Mouse (Mus musculus): ENCODE results near the gene Fancd2. TPM values are rescaled to one million over a fixed set of nuclear protein-coding genes. Genes with fewer than 3 reads are reported as not detected.

Gene Fancd2
- total and polyA plus RNA-seq, 3 experiments: 14.0 to 35.0 (median 18.5) TPM

DNA sequence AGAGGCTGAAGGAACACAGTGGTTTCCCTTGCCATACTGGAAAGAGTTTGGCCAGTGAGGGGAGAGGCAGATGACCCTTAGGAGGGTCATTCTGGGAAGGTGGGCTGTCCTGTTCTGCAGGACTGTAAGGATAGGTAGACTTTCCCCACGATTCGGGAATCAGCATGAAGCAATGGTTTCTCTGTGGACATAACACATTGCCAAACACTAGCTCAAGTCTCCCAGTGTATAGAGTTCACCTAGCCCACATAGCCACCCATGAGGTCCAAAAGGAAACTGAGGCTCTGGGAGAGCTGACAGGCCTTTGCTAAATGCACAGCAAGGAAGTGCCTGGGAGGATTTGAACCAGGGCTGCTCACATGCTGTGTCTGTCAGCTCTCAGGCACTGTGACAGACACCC lies 112.5 kb downstream of the Fancd2 start:
- Histone ChIP-seq H3K9ac (ENCODE audit: control insufficient read depth, low read depth, low read length, poor library complexity, severe bottlenecking) (no peak overlapping the region), H3K4me1 (ENCODE audit: control insufficient read depth in 1 of 2, insufficient read depth in 2 of 2, low read length in 2 of 2) (peaks cover under 1 to 8% of the 10 kb centered on the region in 2 experiments; a peak in 2 of 4 replicates), H3K36me3 (ENCODE audit: control insufficient read depth in 1 of 2, insufficient read depth in 2 of 2, low read length in 2 of 2) (no peaks in the 10 kb centered on the region; a peak in 2 of 4 replicates), H3K27me3 (ENCODE audit: control insufficient read depth in 1 of 2, insufficient read depth in 2 of 2, low read length in 2 of 2) (no peaks in the 10 kb centered on the region), H3K27ac (ENCODE audit: control insufficient read depth, low read depth, low read length) (no peak overlapping the region), H3K4me3 (ENCODE audit: control insufficient read depth in 1 of 2, insufficient read depth in 1 of 2, low read depth in 2 of 2, low read length in 2 of 2) (no peak overlapping the region), H3K79me2 (ENCODE audit: control insufficient read depth, insufficient read depth, low read length, poor library complexity) (no peaks in the 10 kb centered on the region), H3K9me3 (replicated peaks; ENCODE audit: insufficient read depth, low read length) (no peaks in the 10 kb centered on the region)
- no peak for DNase-seq (ENCODE audit: low read depth, low spot score)
- TF ChIP-seq TAL1 (IDR thresholded peaks at IDR 0.05; ENCODE audit: low read length) (no peak), ELF1 (IDR thresholded peaks at IDR 0.05; ENCODE audit: low read depth, low read length) (no peak), MYC (IDR thresholded peaks at IDR 0.05; ENCODE audit: low read depth, low read length) (no peak), EP300 (IDR thresholded peaks at IDR 0.05; ENCODE audit: low read depth in 1 of 2, low read length in 2 of 2) (no peak), BHLHE40 (IDR thresholded peaks at IDR 0.05; ENCODE audit: borderline replicate concordance, low read depth, low read length) (no peak), E2F4 (IDR thresholded peaks at IDR 0.05; ENCODE audit: borderline replicate concordance, low read depth, low read length) (no peak), ZC3H11A (IDR thresholded peaks at IDR 0.05; ENCODE audit: low read depth, low read length) (no peak), GATA1 (IDR thresholded peaks at IDR 0.05; ENCODE audit: low read depth, low read length) (no peak), CHD2 (IDR thresholded peaks at IDR 0.05; ENCODE audit: low read length) (no peak), ZNF384 (IDR thresholded peaks at IDR 0.05; ENCODE audit: low read depth, low read length) (no peak)

DNA sequence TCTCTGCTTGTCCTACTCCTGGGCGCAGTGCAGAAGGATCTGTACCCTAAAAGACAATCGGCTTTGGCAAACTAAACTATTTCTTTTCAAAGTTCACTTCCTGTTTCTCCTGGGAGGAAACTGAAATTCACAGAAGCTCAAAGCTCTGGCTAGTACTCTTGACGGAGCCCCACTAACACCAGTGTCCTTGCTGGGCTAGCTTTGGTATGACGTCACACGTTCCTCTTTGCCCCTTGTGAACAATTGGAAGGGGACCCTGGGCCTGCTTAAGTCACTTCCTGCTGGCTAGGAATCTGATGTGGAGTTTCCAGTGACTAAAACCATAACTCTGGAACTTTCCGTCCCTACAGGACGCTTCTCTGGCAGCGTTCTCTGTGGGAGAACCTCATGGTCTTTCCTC lies 113.3 kb downstream of the Fancd2 start:
- H3K4me3 ChIP-seq (ENCODE audit: control insufficient read depth in 1 of 2, insufficient read depth in 1 of 2, low read depth in 2 of 2, low read length in 2 of 2): no peak overlapping the region
- H3K9ac ChIP-seq (ENCODE audit: control insufficient read depth, low read depth, low read length, poor library complexity, severe bottlenecking): no peak overlapping the region
- H3K79me2 ChIP-seq (ENCODE audit: control insufficient read depth, insufficient read depth, low read length, poor library complexity): no peaks in the 10 kb centered on the region
- H3K9me3 ChIP-seq (replicated peaks; ENCODE audit: insufficient read depth, low read length): no peaks in the 10 kb centered on the region
- H3K36me3 ChIP-seq (ENCODE audit: control insufficient read depth in 1 of 2, insufficient read depth in 2 of 2, low read length in 2 of 2): peaks cover 0 to under 1% of the 10 kb centered on the region in 2 experiments; a peak in 1 of 4 replicates
- no peak overlapping the region for H3K27ac ChIP-seq (ENCODE audit: control insufficient read depth, low read depth, low read length)
- no peak for TF ChIP-seq MAFK (IDR thresholded peaks at IDR 0.05; ENCODE audit: borderline replicate concordance, low read depth, low read length)
- TF ChIP-seq NELFE (IDR thresholded peaks at IDR 0.05; ENCODE audit: low read depth, low read length): no peak
- TF ChIP-seq ZC3H11A (IDR thresholded peaks at IDR 0.05; ENCODE audit: low read depth, low read length): no peak
- TF ChIP-seq ZKSCAN1 (IDR thresholded peaks at IDR 0.05; ENCODE audit: low read depth, low read length): no peak
- TF ChIP-seq POLR2AphosphoS2 (IDR thresholded peaks at IDR 0.05; ENCODE audit: low read length): no peak
- no peak for TF ChIP-seq CTCF (IDR thresholded peaks at IDR 0.05 in 2 of 3, conservative IDR thresholded peaks at IDR 0.05 in 1 of 3; ENCODE audit: control insufficient read depth in 1 of 3, insufficient read depth in 1 of 3, low read depth in 2 of 3, low read length in 3 of 3, poor library complexity in 1 of 3, severe bottlenecking in 1 of 3)
- no peak for TF ChIP-seq TBP (IDR thresholded peaks at IDR 0.05; ENCODE audit: low read depth, low read length)
- TF ChIP-seq E2F4 (IDR thresholded peaks at IDR 0.05; ENCODE audit: borderline replicate concordance, low read depth, low read length): no peak
- no peak for TF ChIP-seq NRF1 (IDR thresholded peaks at IDR 0.05; ENCODE audit: insufficient read depth, low read depth, low read length, poor library complexity, severe bottlenecking)
- TF ChIP-seq RCOR1 (IDR thresholded peaks at IDR 0.05; ENCODE audit: low read depth, low read length): no peak
- no peak for TF ChIP-seq TCF12 (IDR thresholded peaks at IDR 0.05; ENCODE audit: low read depth, low read length)
- no peak for TF ChIP-seq ELF1 (IDR thresholded peaks at IDR 0.05; ENCODE audit: low read depth, low read length)
- TF ChIP-seq ETS1 (IDR thresholded peaks at IDR 0.05; ENCODE audit: low read depth, low read length): no peak
- TF ChIP-seq USF1 (IDR thresholded peaks at IDR 0.05; ENCODE audit: low read depth, low read length): no peak
- no peak for TF ChIP-seq JUND (IDR thresholded peaks at IDR 0.05; ENCODE audit: low read depth, low read length)
- no peak for DNase-seq (ENCODE audit: low read depth, low spot score)
- H3K27me3 ChIP-seq (ENCODE audit: control insufficient read depth in 1 of 2, insufficient read depth in 2 of 2, low read length in 2 of 2): no peaks in the 10 kb centered on the region
- H3K4me1 ChIP-seq (ENCODE audit: control insufficient read depth in 1 of 2, insufficient read depth in 2 of 2, low read length in 2 of 2): peaks cover 3 to 9% of the 10 kb centered on the region in 2 experiments; a peak in 1 of 4 replicates

Other genes with a start within 250 kb of the Fancd2 start
- gene Cpne9, start 249.4 kb upstream of the Fancd2 start, total RNA-seq (2012; rRNA removed): 0.72 and 1.6 TPM in 2 replicates
- gene Cpne9, start 249.4 kb upstream of the Fancd2 start, polyA plus RNA-seq (2012; ENCODE audit: insufficient read depth in 1 of 2, insufficient read length in 2 of 2, low read depth in 1 of 2, low replicate concordance in 2 of 2, missing spikeins in 1 of 2): 1 to 10 TPM in 1 of 2 experiments, not detected in 1; 1.3 TPM
- gene Brpf1, start 224.5 kb upstream of the Fancd2 start, total RNA-seq (2012; rRNA removed): 29.8 and 32.6 TPM in 2 replicates
- gene Brpf1, start 224.5 kb upstream of the Fancd2 start, polyA plus RNA-seq (2012; ENCODE audit: insufficient read depth in 1 of 2, insufficient read length in 2 of 2, low read depth in 1 of 2, low replicate concordance in 2 of 2, missing spikeins in 1 of 2): 10 to 100 TPM; 44.9 to 46.8 TPM
- 8.7 and 9.2 TPM in 2 replicates for gene Ogg1, start 204.7 kb upstream of the Fancd2 start, total RNA-seq (2012; rRNA removed)
- gene Ogg1, start 204.7 kb upstream of the Fancd2 start, polyA plus RNA-seq (2012; ENCODE audit: insufficient read depth in 1 of 2, insufficient read length in 2 of 2, low read depth in 1 of 2, low replicate concordance in 2 of 2, missing spikeins in 1 of 2): 10 to 100 TPM in 1 of 2 experiments, not detected in 1; 20.0 TPM
- gene Camk1, start 187.7 kb upstream of the Fancd2 start, total RNA-seq (2012; rRNA removed): 5.3 and 7.9 TPM in 2 replicates
- gene Camk1, start 187.7 kb upstream of the Fancd2 start, polyA plus RNA-seq (2012; ENCODE audit: insufficient read depth in 1 of 2, insufficient read length in 2 of 2, low read depth in 1 of 2, low replicate concordance in 2 of 2, missing spikeins in 1 of 2): 10 to 100 TPM in 1 of 2 experiments, not detected in 1; 13.3 TPM
- 25.0 and 26.1 TPM in 2 replicates for gene Tada3, start 153.8 kb upstream of the Fancd2 start, total RNA-seq (2012; rRNA removed)
- gene Tada3, start 153.8 kb upstream of the Fancd2 start, polyA plus RNA-seq (2012; ENCODE audit: insufficient read depth in 1 of 2, insufficient read length in 2 of 2, low read depth in 1 of 2, low replicate concordance in 2 of 2, missing spikeins in 1 of 2): 10 to 100 TPM in 1 of 2 experiments, not detected in 1; 62.2 TPM
- 217 and 231 TPM in 2 replicates for gene Arpc4, start 153.6 kb upstream of the Fancd2 start, total RNA-seq (2012; rRNA removed)
- gene Arpc4, start 153.6 kb upstream of the Fancd2 start, polyA plus RNA-seq (2012; ENCODE audit: insufficient read depth in 1 of 2, insufficient read length in 2 of 2, low read depth in 1 of 2, low replicate concordance in 2 of 2, missing spikeins in 1 of 2): 100 to 1,000 TPM in 1 of 2 experiments, not detected in 1; 375 TPM
- 4.1 and 5.7 TPM in 2 replicates for gene Ttll3, start 142.4 kb upstream of the Fancd2 start, total RNA-seq (2012; rRNA removed)
- 10 to 100 TPM in 1 of 2 experiments, not detected in 1; 11.2 TPM for gene Ttll3, start 142.4 kb upstream of the Fancd2 start, polyA plus RNA-seq (2012; ENCODE audit: insufficient read depth in 1 of 2, insufficient read length in 2 of 2, low read depth in 1 of 2, low replicate concordance in 2 of 2, missing spikeins in 1 of 2)
- gene Rpusd3, start 112.3 kb upstream of the Fancd2 start, total RNA-seq (2012; rRNA removed): 24.8 and 29.4 TPM in 2 replicates
- 10 to 100 TPM in 1 of 2 experiments, not detected in 1; 34.1 TPM for gene Rpusd3, start 112.3 kb upstream of the Fancd2 start, polyA plus RNA-seq (2012; ENCODE audit: insufficient read depth in 1 of 2, insufficient read length in 2 of 2, low read depth in 1 of 2, low replicate concordance in 2 of 2, missing spikeins in 1 of 2)
- not detected in 2 replicates for gene Cidec, start 95.9 kb upstream of the Fancd2 start, total RNA-seq (2012; rRNA removed)
- not detected for gene Cidec, start 95.9 kb upstream of the Fancd2 start, polyA plus RNA-seq (2012; ENCODE audit: insufficient read depth in 1 of 2, insufficient read length in 2 of 2, low read depth in 1 of 2, low replicate concordance in 2 of 2, missing spikeins in 1 of 2)
- gene Jagn1, start 89.1 kb upstream of the Fancd2 start, total RNA-seq (2012; rRNA removed): 82.8 and 95.6 TPM in 2 replicates
- 10 to 100 TPM in 1 of 2 experiments, not detected in 1; 80.6 TPM for gene Jagn1, start 89.1 kb upstream of the Fancd2 start, polyA plus RNA-seq (2012; ENCODE audit: insufficient read depth in 1 of 2, insufficient read length in 2 of 2, low read depth in 1 of 2, low replicate concordance in 2 of 2, missing spikeins in 1 of 2)
- 0.13 TPM in 1 of 2 replicates, not detected in the other for gene Il17re, start 73.2 kb upstream of the Fancd2 start, total RNA-seq (2012; rRNA removed)
- gene Il17re, start 73.2 kb upstream of the Fancd2 start, polyA plus RNA-seq (2012; ENCODE audit: insufficient read depth in 1 of 2, insufficient read length in 2 of 2, low read depth in 1 of 2, low replicate concordance in 2 of 2, missing spikeins in 1 of 2): not detected
- gene Il17rc, start 60.3 kb upstream of the Fancd2 start, total RNA-seq (2012; rRNA removed): 0.52 and 1.2 TPM in 2 replicates
- 1 to 10 TPM in 1 of 2 experiments, not detected in 1; 1.8 TPM for gene Il17rc, start 60.3 kb upstream of the Fancd2 start, polyA plus RNA-seq (2012; ENCODE audit: insufficient read depth in 1 of 2, insufficient read length in 2 of 2, low read depth in 1 of 2, low replicate concordance in 2 of 2, missing spikeins in 1 of 2)
- 4.1 and 5.9 TPM in 2 replicates for gene Creld1, start 48.4 kb upstream of the Fancd2 start, total RNA-seq (2012; rRNA removed)
- gene Creld1, start 48.4 kb upstream of the Fancd2 start, polyA plus RNA-seq (2012; ENCODE audit: insufficient read depth in 1 of 2, insufficient read length in 2 of 2, low read depth in 1 of 2, low replicate concordance in 2 of 2, missing spikeins in 1 of 2): 10 to 100 TPM in 1 of 2 experiments, not detected in 1; 26.7 TPM
- 0.08 TPM in 1 of 2 replicates, not detected in the other for gene Prrt3, start 29.8 kb upstream of the Fancd2 start, total RNA-seq (2012; rRNA removed)
- under 1 TPM in 1 of 2 experiments, not detected in 1; 0.10 TPM for gene Prrt3, start 29.8 kb upstream of the Fancd2 start, polyA plus RNA-seq (2012; ENCODE audit: insufficient read depth in 1 of 2, insufficient read length in 2 of 2, low read depth in 1 of 2, low replicate concordance in 2 of 2, missing spikeins in 1 of 2)
- 56.7 and 73.1 TPM in 2 replicates for gene Emc3, start within 50 bp of the Fancd2 start, total RNA-seq (2012; rRNA removed)
- 100 to 1,000 TPM in 1 of 2 experiments, 10 to 100 TPM in 1; 62.3 to 172 TPM for gene Emc3, start within 50 bp of the Fancd2 start, polyA plus RNA-seq (2012; ENCODE audit: insufficient read depth in 1 of 2, insufficient read length in 2 of 2, low read depth in 1 of 2, low replicate concordance in 2 of 2, missing spikeins in 1 of 2)
- 0.12 and 0.13 TPM in 2 replicates for gene Fancd2os, start 69.0 kb downstream of the Fancd2 start, total RNA-seq (2012; rRNA removed)
- under 1 TPM in 1 of 2 experiments, not detected in 1; 0.22 TPM for gene Fancd2os, start 69.0 kb downstream of the Fancd2 start, polyA plus RNA-seq (2012; ENCODE audit: insufficient read depth in 1 of 2, insufficient read length in 2 of 2, low read depth in 1 of 2, low replicate concordance in 2 of 2, missing spikeins in 1 of 2)
- 134 and 147 TPM in 2 replicates for gene Brk1, start 73.1 kb downstream of the Fancd2 start, total RNA-seq (2012; rRNA removed)
- 100 to 1,000 TPM in 1 of 2 experiments, not detected in 1; 161 TPM for gene Brk1, start 73.1 kb downstream of the Fancd2 start, polyA plus RNA-seq (2012; ENCODE audit: insufficient read depth in 1 of 2, insufficient read length in 2 of 2, low read depth in 1 of 2, low replicate concordance in 2 of 2, missing spikeins in 1 of 2)
- 11.4 and 12.5 TPM in 2 replicates for gene Vhl, start 92.3 kb downstream of the Fancd2 start, total RNA-seq (2012; rRNA removed)
- gene Vhl, start 92.3 kb downstream of the Fancd2 start, polyA plus RNA-seq (2012; ENCODE audit: insufficient read depth in 1 of 2, insufficient read length in 2 of 2, low read depth in 1 of 2, low replicate concordance in 2 of 2, missing spikeins in 1 of 2): 10 to 100 TPM in 1 of 2 experiments, not detected in 1; 12.0 TPM
- 5.2 TPM in 2 replicates for gene Irak2, start 106.8 kb downstream of the Fancd2 start, total RNA-seq (2012; rRNA removed)
- gene Irak2, start 106.8 kb downstream of the Fancd2 start, polyA plus RNA-seq (2012; ENCODE audit: insufficient read depth in 1 of 2, insufficient read length in 2 of 2, low read depth in 1 of 2, low replicate concordance in 2 of 2, missing spikeins in 1 of 2): 1 to 10 TPM in 1 of 2 experiments, not detected in 1; 6.8 TPM
- 111 and 136 TPM in 2 replicates for gene Tatdn2, start 165.4 kb downstream of the Fancd2 start, total RNA-seq (2012; rRNA removed)
- gene Tatdn2, start 165.4 kb downstream of the Fancd2 start, polyA plus RNA-seq (2012; ENCODE audit: insufficient read depth in 1 of 2, insufficient read length in 2 of 2, low read depth in 1 of 2, low replicate concordance in 2 of 2, missing spikeins in 1 of 2): 100 to 1,000 TPM; 102 to 121 TPM
- gene Ghrl, start 188.2 kb downstream of the Fancd2 start, total RNA-seq (2012; rRNA removed): 0.26 and 0.81 TPM in 2 replicates
- gene Ghrl, start 188.2 kb downstream of the Fancd2 start, polyA plus RNA-seq (2012; ENCODE audit: insufficient read depth in 1 of 2, insufficient read length in 2 of 2, low read depth in 1 of 2, low replicate concordance in 2 of 2, missing spikeins in 1 of 2): 1 to 10 TPM in 1 of 2 experiments, not detected in 1; 2.8 TPM
- 269 and 277 TPM in 2 replicates for gene Sec13, start 209.1 kb downstream of the Fancd2 start, total RNA-seq (2012; rRNA removed)
- gene Sec13, start 209.1 kb downstream of the Fancd2 start, polyA plus RNA-seq (2012; ENCODE audit: insufficient read depth in 1 of 2, insufficient read length in 2 of 2, low read depth in 1 of 2, low replicate concordance in 2 of 2, missing spikeins in 1 of 2): 100 to 1,000 TPM; 182 to 209 TPM